Mouse (Mus musculus) urinary bladder, postnatal 10 days (tissue): ENCODE data around the gene Ppp2r5e.

ENCODE experiments used
- DNase-seq: peaks from one replicate; pipeline ENCODE4 v3.0.0; 2022; ENCODE audit warnings: low spot score

Gene Ppp2r5e

GRCm38 (mm10) chr12:75596154-75597002, at the start of gene Ppp2r5e:
TSS of gene Ppp2r5e (minus strand) at chr12:75596245.
- DNase-seq: peak; percentile 96

GRCm38 (mm10) chr12:75645780-75646179, 49.7 kb upstream of the Ppp2r5e start:
- no peak for DNase-seq

- no peak for DNase-seq
Observed at GRCm38 (mm10) chr12:75641726-75642125, 45.7 kb upstream of the Ppp2r5e start.

- no peak for DNase-seq
Observed at GRCm38 (mm10) chr12:75638345-75638744, 42.3 kb upstream of the Ppp2r5e start.

GRCm38 (mm10) chr12:75637103-75637502, 41.1 kb upstream of the Ppp2r5e start:
- DNase-seq: no peak

- no peak for DNase-seq
Observed at GRCm38 (mm10) chr12:75635771-75636430, 39.9 kb upstream of the Ppp2r5e start.

- no peak for DNase-seq
Observed at GRCm38 (mm10) chr12:75629618-75630017, 33.6 kb upstream of the Ppp2r5e start.

GRCm38 (mm10) chr12:75623292-75623691, 27.2 kb upstream of the Ppp2r5e start:
- DNase-seq: no peak

GRCm38 (mm10) chr12:75622835-75623234, 26.8 kb upstream of the Ppp2r5e start:
- no peak for DNase-seq

GRCm38 (mm10) chr12:75616841-75617240, 20.8 kb upstream of the Ppp2r5e start:
- no peak for DNase-seq

- DNase-seq: no peak
Observed at GRCm38 (mm10) chr12:75616158-75616791, 20.2 kb upstream of the Ppp2r5e start.

- no peak for DNase-seq
Observed at GRCm38 (mm10) chr12:75615556-75615955, 19.5 kb upstream of the Ppp2r5e start.

- DNase-seq: no peak
Observed at GRCm38 (mm10) chr12:75612711-75613110, 16.7 kb upstream of the Ppp2r5e start.

GRCm38 (mm10) chr12:75599490-75599889, 3.4 kb upstream of the Ppp2r5e start:
- DNase-seq: no peak

GRCm38 (mm10) chr12:75598988-75599387, 2.9 kb upstream of the Ppp2r5e start:
- DNase-seq: no peak

GRCm38 (mm10) chr12:75597707-75598106, 1.7 kb upstream of the Ppp2r5e start:
- DNase-seq: no peak

- DNase-seq: no peak
Observed at GRCm38 (mm10) chr12:75595291-75596153, 523 bp downstream of the Ppp2r5e start.

- no peak for DNase-seq
Observed at GRCm38 (mm10) chr12:75594404-75594803, 1.6 kb downstream of the Ppp2r5e start.

GRCm38 (mm10) chr12:75593817-75594216, 2.2 kb downstream of the Ppp2r5e start:
- no peak for DNase-seq

GRCm38 (mm10) chr12:75587501-75587900, 8.5 kb downstream of the Ppp2r5e start:
- no peak for DNase-seq

- DNase-seq: no peak
Observed at GRCm38 (mm10) chr12:75583776-75584175, 12.3 kb downstream of the Ppp2r5e start.

GRCm38 (mm10) chr12:75579076-75579475, 17.0 kb downstream of the Ppp2r5e start:
- DNase-seq: no peak
